Mouse (Mus musculus) hindbrain, embryonic 11.5 days (tissue): Measurements from ENCODE around the gene Ppp6r2. TPM values are rescaled to one million over a fixed set of nuclear protein-coding genes. Genes with fewer than 3 reads are reported as not detected.
A peak's percentile ranks its signal among the peaks of the same experiment; 100 is the strongest.

ENCODE experiments used
- ATAC-seq: fragments of 200-750 bp; cut with Nextera tagmentation; 2 replicates; pipeline ENCODE4 v1.8.0; 2017; ENCODE audit warnings: mild to moderate bottlenecking, moderate TSS enrichment, moderate library complexity; ENCODE audit not compliant: low FRiP score
- DNase-seq: peaks from one replicate; pipeline ENCODE4 v3.0.0-alpha.2; 2015; ENCODE audit warnings: low spot score
- H3K27ac ChIP-seq: fragments of 300-500 bp; sonication (generic); 2 replicates; pipeline ENCODE4 v1.5.1; 2014; ENCODE audit warnings: mild to moderate bottlenecking, low read depth, low read length
- H3K27me3 ChIP-seq: fragments of 300-500 bp; sonication (generic); 2 replicates; pipeline ENCODE4 v1.6.1; 2014; ENCODE audit warnings: mild to moderate bottlenecking, low read length, moderate library complexity, mixed read lengths; ENCODE audit not compliant: control insufficient read depth, insufficient read depth
- H3K36me3 ChIP-seq: fragments of 300-500 bp; sonication (generic); 2 replicates; pipeline ENCODE4 v1.6.1; 2014; ENCODE audit warnings: mild to moderate bottlenecking, low read length, moderate library complexity, mixed read lengths; ENCODE audit not compliant: control insufficient read depth, insufficient read depth
- H3K4me1 ChIP-seq: fragments of 300-500 bp; sonication (generic); replicated peaks from 2 replicates; pipeline ENCODE4 v1.6.1; 2014; ENCODE audit warnings: low read length, mixed read lengths; ENCODE audit not compliant: control insufficient read depth, insufficient read depth
- H3K4me2 ChIP-seq: fragments of 300-500 bp; sonication (generic); replicated peaks from 2 replicates; pipeline ENCODE4 v1.6.1; 2014; ENCODE audit warnings: mild to moderate bottlenecking, low read depth, low read length
- H3K4me3 ChIP-seq: fragments of 300-500 bp; sonication (generic); 2 replicates; pipeline ENCODE4 v1.5.1; 2014; ENCODE audit warnings: low read depth, low read length
- H3K9ac ChIP-seq: fragments of 300-500 bp; sonication (generic); 2 replicates; pipeline ENCODE4 v1.6.1; 2014; ENCODE audit warnings: low read depth, low read length
- H3K9me3 ChIP-seq: fragments of 300-500 bp; sonication (generic); 2 replicates; pipeline ENCODE4 v1.6.1; 2016; ENCODE audit warnings: low read length; ENCODE audit not compliant: control insufficient read depth
- WGBS: fragments of 180-500 bp; shearing (Covaris S2); extraction: QIAGEN DNeasy Blood & Tissue Kit; methylation state at CpG from one replicate; pipeline ENCODE4 v1.1.7; 2014; 5-methylcytosine and 5-hydroxymethylcytosine counted together
- polyA plus RNA-seq: library from polyadenylated mRNA; unstranded; fragments of >200 nt; fragmentation: Nextera tagmentation; extraction: Ambion mirVana; gene quantifications from 2 replicates; pipeline ENCODE4 v1.2.1, GENCODE M21; 2014

Gene Ppp6r2
- polyA plus RNA-seq, 1 experiment from 2014 or later = 46.0 TPM

GRCm38 (mm10) chr15:89180081-89180541 is 31.2 kb upstream of the Ppp6r2 start:
- DNase-seq (peak; percentile 60), ATAC-seq (no peak)
- WGBS = under 1% methylated on average over 23 of the region's 26 CpGs
- peak overlapping the region; percentile 95 for H3K9ac ChIP-seq
- no peaks in the 10 kb centered on the region for H3K27me3 ChIP-seq
- peak overlapping the region; percentile 90 for H3K4me3 ChIP-seq
- peak overlapping the region; percentile 92 for H3K27ac ChIP-seq
- peaks cover 20% of the 10 kb centered on the region for H3K4me1 ChIP-seq
- no peaks in the 10 kb centered on the region for H3K9me3 ChIP-seq
- peak overlapping the region; percentile 90 for H3K4me2 ChIP-seq
- H3K36me3 ChIP-seq = no peaks in the 10 kb centered on the region

DNA sequence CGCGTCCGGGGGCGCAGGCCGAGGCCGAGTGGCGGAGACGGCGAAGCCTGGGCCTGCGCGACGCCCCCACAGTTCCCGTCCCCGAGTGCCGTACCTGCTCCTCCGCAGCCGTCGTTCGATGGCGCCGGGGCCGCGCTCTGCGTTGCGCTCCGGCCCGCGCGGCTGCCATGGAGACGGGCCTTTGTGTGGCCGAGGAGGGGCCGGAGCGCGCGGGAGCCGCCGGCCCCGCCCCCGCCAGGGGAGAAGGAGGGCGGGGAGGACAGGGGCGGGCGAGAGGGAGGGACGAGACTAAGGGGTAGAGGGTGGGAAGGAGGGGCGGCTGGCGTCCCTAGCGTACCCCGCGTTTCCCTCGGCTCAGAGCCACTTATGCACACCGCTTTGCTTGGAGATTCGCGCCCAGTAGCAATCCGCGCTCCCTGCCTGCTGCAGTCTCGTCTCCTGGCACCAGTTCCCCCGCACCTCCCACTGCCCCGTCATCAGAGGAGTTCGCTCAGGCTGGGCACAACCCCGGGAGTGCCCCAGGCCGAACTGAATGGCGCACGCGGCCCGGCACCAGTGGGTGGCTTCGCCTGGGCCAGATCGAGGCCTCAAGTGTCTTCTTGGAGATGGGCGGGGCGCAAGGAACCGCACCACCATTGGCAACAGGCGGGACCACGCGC is 30.7 kb upstream of the Ppp6r2 start, which contains the start of gene Plxnb2:
TSS of gene Plxnb2 (minus strand) at position 218 of the 659 bp plus-strand sequence.
- Histone ChIP-seq H3K4me2 (peak within 1 kb of the TSS; percentile 90), H3K36me3 (no peaks in the 10 kb centered on the region), H3K4me1 (peaks cover 20% of the 10 kb centered on the region), H3K9me3 (no peaks in the 10 kb centered on the region), H3K27me3 (no peaks in the 10 kb centered on the region), H3K27ac (peak within 1 kb of the TSS; percentile 92), H3K4me3 (peak within 1 kb of the TSS; percentile 90), H3K9ac (peak within 1 kb of the TSS; percentile 95)
- DNase-seq (peak; percentile 94), ATAC-seq (peak; percentile 90)
- WGBS = under 1% methylated on average over 54 of the region's 72 CpGs

DNA sequence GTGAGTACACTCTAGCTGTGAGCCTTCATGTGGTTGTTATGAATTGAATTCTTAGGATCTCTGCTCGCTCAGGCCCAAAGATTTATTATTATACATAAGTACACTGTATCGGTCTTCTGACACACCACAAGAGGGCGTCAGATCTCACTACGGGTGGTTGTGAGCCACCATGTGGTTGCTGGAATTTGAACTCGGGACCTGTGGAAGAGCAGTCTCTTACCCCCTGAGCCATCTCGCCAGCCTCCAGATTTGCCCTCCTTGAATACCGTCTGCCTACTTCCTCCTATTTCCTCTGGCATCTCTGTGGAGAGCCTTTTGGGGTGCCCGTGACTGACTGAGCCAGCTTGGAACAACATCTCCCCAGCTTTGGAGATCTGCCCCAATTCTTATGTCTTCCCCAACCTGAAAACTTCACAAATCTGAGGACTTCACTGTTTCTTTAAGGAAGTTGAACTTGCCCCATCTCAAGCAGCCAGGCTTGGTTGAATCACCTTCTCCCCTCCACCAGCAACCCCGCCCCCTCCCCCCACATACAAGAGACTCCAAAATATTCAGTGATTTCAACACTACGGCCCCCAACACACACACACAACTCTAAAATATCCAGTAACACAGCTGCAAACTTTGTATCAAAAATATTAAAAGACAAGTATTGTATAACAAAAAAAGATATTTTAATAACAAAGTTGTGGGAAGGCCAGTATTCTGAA is 29.6 kb upstream of the Ppp6r2 start:
- WGBS = 80% methylated on average over 10 of the region's 10 CpGs
- DNase-seq = peak; percentile 19
- no peaks in the 10 kb centered on the region for H3K36me3 ChIP-seq
- H3K4me2 ChIP-seq = no peak overlapping the region
- no peaks in the 10 kb centered on the region for H3K9me3 ChIP-seq
- no peak overlapping the region for H3K9ac ChIP-seq
- no peak overlapping the region for H3K4me3 ChIP-seq
- 0 out of 2 replicates have a peak overlapping the region, but pooled peaks have one; percentile 92 for H3K27ac ChIP-seq
- H3K27me3 ChIP-seq = no peaks in the 10 kb centered on the region
- peaks cover 19% of the 10 kb centered on the region for H3K4me1 ChIP-seq
- ATAC-seq = no peak

DNA sequence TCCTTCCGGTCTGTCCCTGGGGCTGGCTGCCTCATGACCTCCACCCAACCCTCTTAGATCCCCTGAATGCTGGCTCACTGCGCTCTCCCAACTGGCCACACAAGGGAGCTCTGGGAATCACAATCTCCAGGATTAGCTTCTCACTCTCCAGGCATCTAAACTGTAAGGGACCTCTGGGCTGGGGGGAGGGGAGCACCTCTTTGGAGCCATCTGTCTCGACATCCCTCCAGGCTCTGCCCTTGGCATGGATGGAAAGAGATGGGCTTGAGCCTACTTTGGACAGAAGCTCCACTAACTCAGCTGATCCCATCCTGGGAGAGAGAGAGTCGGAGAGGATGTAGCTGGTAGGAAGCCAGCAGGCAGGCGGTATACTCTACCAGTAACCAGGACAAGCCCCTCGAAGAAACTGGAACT is 29.0 kb upstream of the Ppp6r2 start:
- DNase-seq = peak; percentile 30

DNA sequence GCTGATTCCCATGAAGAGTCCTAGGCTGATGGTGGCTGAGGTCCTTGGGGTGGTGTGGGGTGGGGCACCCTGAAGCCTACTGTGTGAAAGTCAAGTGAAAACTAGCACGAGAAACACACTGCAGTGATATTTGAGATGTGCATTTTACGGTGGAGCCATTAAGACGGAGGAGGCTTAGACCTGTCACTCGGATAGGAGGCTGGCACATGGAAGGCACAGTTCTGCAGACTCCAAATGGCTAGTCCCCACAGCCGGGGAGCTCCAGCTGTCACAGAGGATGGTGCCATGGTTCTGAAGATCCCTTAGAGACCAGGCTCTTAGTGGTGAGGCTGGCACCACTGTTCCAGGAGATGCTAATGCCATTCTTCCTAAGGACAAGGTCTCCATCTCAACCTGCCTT is 28.5 kb upstream of the Ppp6r2 start:
- no peaks in the 10 kb centered on the region for H3K27me3 ChIP-seq
- no peaks in the 10 kb centered on the region for H3K9me3 ChIP-seq
- H3K4me3 ChIP-seq = no peak overlapping the region
- H3K9ac ChIP-seq = no peak overlapping the region
- no peak for DNase-seq
- ATAC-seq = no peak
- no peak overlapping the region for H3K27ac ChIP-seq
- no peak overlapping the region for H3K4me2 ChIP-seq
- WGBS = 83% methylated on average over 5 of the region's 5 CpGs
- no peaks in the 10 kb centered on the region for H3K36me3 ChIP-seq
- H3K4me1 ChIP-seq = peaks cover 13% of the 10 kb centered on the region

More for the DNA sequence above, 29.0 kb upstream of the Ppp6r2 start:
- Histone ChIP-seq H3K9me3 (no peaks in the 10 kb centered on the region), H3K4me3 (no peak overlapping the region), H3K9ac (no peak overlapping the region), H3K4me2 (no peak overlapping the region), H3K27ac (no peak overlapping the region), H3K27me3 (no peaks in the 10 kb centered on the region), H3K36me3 (no peaks in the 10 kb centered on the region), H3K4me1 (peaks cover 15% of the 10 kb centered on the region)
- ATAC-seq = no peak
- 52% methylated on average over 6 of the region's 6 CpGs for WGBS

DNA sequence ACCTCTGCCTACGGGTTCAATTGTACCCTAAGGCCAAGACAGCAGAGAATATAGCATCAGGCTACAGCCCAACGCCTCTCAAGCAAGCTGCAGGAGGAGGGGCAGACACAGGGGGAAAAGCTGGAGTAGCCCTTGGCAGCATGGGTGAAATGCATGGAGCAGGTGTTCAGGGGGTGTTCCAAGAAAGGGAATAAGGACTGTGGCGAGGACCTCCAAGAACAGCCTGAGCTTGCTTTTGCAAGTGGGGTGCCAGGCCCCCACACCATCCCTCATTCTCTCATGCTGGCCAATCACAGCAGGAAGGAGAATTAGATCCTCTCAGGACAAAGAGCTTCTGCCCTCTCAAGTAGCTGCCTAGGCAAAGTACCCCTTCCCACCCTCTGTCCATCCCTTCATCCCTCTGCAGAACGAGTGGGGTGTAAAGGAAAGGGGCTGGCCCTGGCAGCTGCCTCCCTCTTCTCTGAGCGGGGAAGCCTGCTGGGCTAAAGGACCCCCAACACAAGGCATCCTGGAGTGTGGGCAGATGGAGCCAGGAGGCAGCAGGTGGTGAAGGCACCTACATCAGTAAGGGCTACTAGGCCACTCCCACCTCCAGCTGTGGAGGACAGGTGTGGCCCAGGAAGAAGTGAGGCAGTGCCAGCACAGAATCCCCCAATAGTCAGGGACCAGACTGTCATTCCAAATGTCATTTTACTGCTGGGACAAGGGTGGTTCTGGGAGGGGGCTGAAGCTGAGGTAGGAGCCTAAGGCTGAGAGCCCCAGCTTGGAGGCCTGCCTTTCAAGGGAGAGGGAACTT is 27.0 kb upstream of the Ppp6r2 start:
- no peak overlapping the region for H3K9ac ChIP-seq
- no peak overlapping the region for H3K27ac ChIP-seq
- no peaks in the 10 kb centered on the region for H3K36me3 ChIP-seq
- DNase-seq (no peak), ATAC-seq (no peak)
- WGBS = 46% methylated on average over 5 of the region's 5 CpGs
- no peak overlapping the region for H3K4me3 ChIP-seq
- peaks cover 4% of the 10 kb centered on the region; the same call in 1 of the 2 replicates for H3K4me1 ChIP-seq
- no peak overlapping the region for H3K4me2 ChIP-seq
- H3K27me3 ChIP-seq = no peaks in the 10 kb centered on the region
- H3K9me3 ChIP-seq = no peaks in the 10 kb centered on the region

DNA sequence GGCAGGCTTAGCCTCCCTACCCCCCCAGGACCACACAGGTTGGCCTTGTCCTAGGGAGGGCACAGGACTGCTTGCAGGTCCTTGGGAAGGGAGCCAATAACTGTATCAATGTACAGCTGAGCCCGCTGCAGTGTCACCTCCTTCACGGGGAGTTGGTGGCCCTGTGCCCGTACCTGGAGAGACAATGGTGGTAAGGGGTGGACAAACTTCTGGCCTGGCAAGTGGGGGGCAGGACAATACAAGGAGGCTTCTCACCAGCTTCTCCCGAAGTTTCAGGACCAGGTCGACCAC is 26.5 kb upstream of the Ppp6r2 start:
- Histone ChIP-seq H3K9ac (no peak overlapping the region), H3K4me3 (no peak overlapping the region), H3K9me3 (no peaks in the 10 kb centered on the region), H3K36me3 (no peaks in the 10 kb centered on the region), H3K27ac (no peak overlapping the region), H3K27me3 (no peaks in the 10 kb centered on the region), H3K4me2 (no peak overlapping the region), H3K4me1 (peaks cover 4% of the 10 kb centered on the region; the same call in 1 of the 2 replicates)
- ATAC-seq (no peak), DNase-seq (no peak)
- WGBS = 86% methylated on average over 5 of the region's 5 CpGs

DNA sequence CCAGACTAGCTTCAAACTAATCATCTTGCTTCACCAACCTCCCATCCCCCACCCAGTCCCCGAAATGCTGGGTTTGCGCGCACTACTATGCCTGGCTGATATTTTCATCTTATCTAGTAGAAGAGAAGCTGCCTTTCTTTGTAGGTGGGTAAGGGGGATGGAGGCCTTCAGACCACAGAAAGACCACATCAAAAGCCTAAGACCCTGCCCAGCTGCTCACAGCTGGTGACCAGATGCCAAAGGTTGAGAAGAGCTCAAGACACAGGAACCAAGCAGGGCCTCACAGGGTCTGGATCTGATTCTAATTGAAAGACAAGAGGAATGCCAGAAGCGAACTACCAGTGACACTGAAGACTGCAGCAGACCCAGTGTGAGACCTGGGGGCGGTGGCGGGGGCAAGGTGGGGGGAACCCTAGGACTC is 16.1 kb upstream of the Ppp6r2 start:
- peak overlapping the region; percentile 93 for H3K9ac ChIP-seq
- peak overlapping the region; percentile 64 for H3K4me2 ChIP-seq
- ATAC-seq = 0 out of 2 replicates have a peak, but pooled peaks have one; percentile 0
- H3K4me1 ChIP-seq = peaks cover 5% of the 10 kb centered on the region; the same call in 1 of the 2 replicates
- H3K4me3 ChIP-seq = peak overlapping the region; percentile 77
- DNase-seq = peak; percentile 56
- 25% methylated on average over 6 of the region's 6 CpGs for WGBS
- no peaks in the 10 kb centered on the region for H3K27me3 ChIP-seq
- H3K36me3 ChIP-seq = no peaks in the 10 kb centered on the region
- peak overlapping the region; percentile 93 for H3K27ac ChIP-seq
- no peaks in the 10 kb centered on the region for H3K9me3 ChIP-seq
